Mouse (Mus musculus) layer of hippocampus, postnatal 36 days (tissue): ENCODE measurements around the gene Fads2. TPM values are rescaled to one million over a fixed set of nuclear protein-coding genes. Genes with fewer than 3 reads are reported as not detected.
"Not testable (repeated sequence)": the region's sequence is repeated elsewhere in the genome, so short reads cannot be mapped to it uniquely, and the experiment has no call there.

Source experiments
- DNase-seq, 2 experiments: peaks; one replicate each; pipeline ENCODE4 v3.0.0; 2022
- total RNA-seq, 2 experiments: library from RNA; stranded (reverse); gene quantifications; 2 replicates each; pipeline ENCODE4 v1.2.3; 2021

Fads2 gene
- total RNA-seq, result 100 to 1,000 TPM; 151 to 155 TPM

DNA sequence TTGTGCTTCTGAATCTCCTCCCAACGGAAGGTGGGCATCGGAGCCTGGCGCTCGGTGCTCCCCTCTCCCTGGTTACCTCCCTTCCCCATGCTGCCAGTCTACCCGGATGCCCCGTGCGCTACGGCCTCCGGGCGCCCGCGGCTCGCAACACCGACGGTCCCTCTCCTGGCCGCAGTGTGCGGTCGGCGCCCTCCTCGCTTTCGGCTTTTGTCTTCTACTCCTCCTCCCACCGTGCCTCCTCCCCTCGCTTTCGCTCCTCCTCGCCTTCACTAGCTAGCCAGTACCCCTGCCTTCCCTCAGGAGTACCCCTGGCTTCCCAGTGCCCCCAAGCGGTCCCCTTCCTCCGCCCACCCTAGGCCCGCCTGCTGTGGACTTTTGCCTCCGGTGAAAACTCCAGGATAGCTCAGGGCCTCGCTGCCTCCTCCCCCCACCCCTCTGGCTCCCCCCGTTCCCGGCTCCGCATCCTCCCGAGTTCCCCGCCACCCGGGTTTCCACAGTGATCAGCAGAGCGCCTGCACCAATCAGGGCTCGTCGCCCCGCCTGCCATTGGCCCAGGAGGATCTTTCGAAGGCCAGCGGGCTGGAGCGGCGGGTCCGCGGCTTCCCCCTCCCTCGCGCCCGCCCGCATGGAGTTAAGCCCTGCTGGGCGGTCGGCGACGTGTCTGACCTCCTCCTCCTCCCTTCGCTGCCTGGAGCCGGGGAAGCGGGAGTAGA is at the start of gene Fads2:
Gene Fads2 (minus strand): TSS at position 406 of the 713 bp plus-strand sequence.
- peak; percentile 91 for DNase-seq

DNA sequence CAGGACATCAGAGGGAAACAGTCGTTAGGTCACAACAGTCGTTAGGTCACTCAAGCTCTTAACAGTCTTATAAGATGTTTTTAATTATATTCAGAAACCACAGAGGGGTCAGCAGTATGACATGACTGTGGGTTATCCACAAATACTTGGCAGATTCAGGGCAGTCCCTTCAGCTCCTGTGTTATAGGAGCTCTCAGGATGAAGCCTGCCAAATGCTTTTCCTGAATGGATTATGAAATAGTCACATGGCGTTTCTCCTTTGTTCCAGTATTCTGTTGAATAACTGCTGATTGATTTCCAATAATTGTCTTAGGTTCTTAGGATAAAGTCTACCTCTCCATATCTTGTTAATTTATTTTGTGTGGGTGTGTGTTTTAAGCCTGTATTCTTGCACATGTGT is 47.6 kb upstream of the Fads2 start:
- DNase-seq, result no peak

DNA sequence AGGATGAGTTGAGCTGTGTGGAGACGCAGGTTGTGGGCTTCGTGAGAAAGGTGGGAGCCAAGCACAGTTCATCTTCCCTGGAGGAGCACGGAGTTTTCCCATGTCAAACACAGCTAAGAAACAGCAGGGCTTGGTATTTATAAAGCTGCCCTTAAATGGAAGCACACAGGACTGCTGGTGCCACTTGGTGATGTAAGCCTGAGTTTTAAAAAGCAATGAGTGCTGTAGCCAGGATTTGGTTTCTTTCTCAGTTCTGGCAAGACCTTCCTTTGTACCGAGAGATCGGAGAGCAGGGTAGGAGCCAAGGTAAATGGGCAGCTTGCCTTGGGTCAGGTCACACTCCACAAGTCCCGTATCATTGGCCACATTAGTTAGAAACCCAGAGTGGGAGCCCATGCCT is 47.0 kb upstream of the Fads2 start:
- DNase-seq, result no peak

DNA sequence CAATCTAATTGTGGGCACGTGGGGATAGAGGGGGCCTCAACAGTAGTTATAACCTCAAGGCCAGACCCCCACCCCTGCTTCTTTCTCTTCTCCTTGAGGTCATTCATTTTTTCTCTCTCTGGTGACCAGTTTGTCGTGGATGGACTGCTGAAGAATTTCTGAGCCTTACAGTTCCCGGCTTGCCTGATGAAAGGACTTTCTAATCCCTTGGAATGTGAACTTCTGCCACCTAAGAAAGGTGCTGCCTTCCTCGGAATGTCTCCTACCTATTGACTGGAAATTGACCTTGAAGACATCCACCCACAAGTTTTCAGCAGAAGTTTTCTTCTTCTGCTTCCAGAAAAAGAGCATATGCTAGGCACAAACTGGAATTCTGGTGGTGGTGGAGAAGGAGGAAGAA is 42.9 kb upstream of the Fads2 start:
- no peak for DNase-seq

DNA sequence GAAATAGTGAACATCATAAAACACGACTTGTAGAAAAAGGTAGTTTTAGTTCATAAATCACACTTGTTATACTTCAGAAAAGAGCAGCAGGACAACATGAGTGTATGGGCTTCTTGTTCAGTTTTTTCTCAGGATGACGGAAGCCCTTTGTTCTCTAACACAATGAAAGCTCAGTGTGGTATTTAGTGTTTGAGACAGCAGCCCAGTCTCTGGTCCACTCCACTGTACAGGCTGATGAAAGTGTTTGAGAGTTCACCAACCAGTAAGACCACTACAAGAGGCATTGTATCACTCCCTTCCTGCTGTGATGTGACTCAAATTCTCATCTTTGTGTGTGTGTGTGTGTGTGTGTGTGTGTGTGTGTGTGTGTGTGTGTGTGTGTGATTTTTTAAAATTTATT is 42.1 kb upstream of the Fads2 start:
- DNase-seq, result no peak

DNA sequence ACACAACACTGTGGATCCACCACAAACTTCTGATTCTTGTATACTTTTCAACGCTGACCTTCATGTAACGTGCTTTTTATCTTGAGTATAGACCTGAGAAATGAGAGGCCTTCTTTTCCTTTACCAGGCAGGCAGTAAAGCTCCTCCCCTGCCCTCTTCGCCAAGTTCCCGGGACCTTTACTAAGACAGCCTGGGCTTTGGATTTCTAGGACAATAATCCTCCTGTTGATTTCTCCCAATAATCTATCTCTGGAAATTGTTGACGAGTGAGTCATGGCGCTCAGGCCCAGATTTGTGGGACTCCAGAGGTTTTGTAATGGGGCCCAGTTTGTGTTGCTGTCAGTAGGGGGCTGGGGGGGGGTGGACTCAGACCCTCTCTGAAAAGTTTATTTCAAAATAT is 38.2 kb upstream of the Fads2 start:
- no peak for DNase-seq

DNA sequence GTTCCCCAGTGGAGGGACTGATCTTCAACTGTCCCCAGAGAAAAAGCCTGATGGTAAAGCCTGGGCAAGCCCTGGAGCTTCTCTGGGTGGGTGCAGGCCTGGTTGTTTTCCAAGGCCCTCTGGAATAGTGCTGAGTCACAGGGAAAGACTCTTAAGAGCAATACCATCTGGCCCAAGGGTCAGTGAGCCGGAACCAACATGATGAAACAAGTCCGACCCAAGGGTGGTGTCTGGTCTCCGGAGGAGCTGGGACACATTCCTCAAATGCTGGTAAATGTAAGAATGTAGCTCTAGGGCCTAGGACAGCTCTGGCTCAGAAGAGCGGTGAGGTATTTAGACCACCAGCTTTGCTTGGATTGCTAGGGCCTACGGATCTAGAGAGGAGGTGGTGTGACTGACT is 35.9 kb upstream of the Fads2 start:
- DNase-seq, result no peak

DNA sequence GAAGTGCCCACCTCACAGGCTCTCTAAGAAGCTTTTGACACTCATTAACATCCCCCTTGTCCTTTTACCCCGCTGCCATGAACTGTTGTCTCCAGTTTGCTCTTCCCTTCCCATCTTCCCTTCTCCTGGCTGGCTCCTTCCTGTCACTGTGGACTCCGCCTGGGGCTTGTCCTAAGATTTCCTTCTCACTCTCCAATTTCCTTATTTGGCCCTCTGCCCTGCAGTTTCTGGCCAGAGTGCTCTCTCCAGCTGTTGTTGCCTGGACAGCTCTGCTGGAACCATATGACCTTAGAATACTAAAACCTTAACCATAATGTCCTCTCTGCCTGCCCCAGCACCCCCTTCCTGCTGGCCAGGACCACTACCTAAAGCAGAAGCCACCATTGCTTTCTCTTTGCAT is 33.1 kb upstream of the Fads2 start:
- no peak for DNase-seq

DNA sequence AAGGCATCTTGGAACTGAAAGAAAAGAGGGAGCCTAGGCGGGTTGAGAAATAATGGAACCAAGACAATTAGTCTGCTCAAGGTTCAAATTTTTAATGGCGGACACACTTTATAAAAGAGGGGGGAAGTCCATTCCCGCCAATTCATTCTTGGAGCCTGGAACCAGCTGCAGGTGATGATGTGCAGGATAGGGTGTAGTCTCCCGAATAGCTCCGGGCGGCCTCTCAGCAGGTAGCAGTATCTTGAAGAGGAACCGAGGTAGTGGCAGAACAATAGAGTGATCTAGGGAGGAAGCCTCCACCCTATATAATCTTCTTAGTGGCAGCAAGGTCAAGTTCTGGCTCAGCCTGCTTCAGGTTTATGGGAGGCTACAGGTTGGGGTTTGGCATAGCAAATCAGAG is 28.0 kb upstream of the Fads2 start:
- not testable (repeated sequence) for DNase-seq

DNA sequence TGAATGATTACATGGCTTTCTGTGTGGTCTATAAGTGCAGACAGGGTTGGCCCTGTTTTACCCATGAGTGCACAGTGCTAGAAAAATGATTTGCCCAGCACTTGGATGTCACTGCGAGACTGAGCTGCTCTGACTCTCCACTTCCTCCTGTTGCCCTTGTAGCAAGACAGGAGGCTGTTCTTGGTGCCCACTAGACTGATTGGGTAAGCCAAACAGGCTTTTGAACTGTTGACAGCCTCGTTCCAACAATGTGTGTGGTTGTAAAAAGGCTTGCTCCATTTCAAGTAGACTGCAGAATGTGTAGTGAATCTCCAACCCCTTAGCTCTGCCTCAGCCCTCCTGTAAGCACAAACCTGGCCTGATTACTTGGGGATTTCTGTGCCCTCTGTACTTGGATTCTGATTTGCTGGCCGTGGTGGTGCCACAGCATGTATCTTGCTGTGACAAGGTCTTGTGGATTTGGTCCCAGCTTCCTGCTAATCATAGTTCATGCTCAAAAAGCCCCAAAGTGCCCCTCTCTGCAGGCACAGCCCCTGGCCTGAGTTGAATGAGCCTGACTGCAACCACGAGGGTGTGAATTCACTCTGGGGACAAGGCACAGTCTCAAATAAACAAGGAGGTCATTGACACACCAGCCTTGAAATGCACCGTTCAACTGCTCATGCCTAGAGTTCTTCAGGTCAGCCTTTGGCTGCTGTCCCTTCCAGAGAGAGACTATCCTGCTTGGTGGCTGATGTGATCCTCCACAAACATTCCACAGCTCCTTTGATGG is 25.1 kb upstream of the Fads2 start:
- DNase-seq, result no peak

DNA sequence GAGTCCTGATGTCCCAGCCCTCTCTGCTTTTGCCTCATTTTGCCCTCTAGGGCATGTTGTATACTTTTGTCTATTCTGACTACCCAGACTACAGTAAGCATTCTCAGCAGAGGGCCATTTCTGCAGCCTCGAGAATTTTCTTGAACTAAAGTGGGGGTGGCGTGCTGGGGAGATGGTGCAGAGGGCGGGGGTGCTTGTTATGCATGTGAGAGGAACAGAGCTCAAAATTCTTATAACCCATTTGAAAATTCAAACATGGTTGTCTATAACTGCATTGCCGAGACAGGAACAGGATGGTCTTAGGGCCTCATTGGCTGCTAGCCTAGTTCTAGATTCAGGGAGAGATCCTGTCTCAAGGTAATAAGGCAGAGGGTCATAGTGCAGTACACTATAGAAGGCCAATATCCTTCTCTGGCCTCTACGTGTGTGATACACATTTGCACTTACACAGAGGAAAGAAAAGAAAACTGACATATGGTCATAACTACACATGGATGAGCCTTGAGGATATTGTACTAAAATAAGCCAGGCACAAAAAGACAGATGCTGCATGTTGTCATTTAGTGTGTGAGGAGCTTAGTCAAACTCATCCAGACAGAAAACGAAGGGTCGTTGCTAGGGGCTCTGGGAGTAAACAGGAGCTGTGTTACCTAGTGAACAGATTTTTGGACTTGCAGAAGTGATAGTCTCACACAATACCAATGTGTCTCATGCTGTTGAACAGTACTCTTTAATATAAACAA is 22.5 kb upstream of the Fads2 start:
- no peak for DNase-seq

DNA sequence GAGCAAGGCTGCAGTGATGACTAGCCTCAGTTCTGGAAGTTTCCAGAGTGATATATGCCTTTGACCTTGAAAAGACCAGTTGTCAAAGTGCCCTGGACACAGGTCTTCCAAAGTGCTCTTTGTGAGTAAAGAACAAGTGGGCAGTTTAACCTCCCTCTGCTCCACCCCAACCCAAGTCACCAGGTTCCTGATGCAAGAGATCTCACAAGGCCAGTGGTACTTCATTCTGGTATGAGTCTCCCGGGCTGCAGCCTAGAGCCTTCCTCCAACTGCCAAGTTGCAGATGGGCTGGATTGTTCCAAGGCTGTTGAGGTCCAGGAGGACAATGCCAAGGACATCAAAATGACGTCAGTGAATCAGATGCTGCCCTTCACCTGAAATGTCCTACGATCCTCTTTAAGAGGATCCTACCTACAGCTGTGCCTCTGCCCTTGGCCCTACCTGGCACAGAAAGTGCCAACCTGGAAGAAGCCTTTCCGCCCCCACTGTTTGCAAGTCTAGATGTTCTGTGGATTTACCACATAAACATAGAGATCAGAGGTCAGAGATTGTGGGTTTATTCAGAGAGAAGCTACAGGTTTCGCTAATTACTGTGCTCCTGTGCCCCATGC is 20.6 kb upstream of the Fads2 start:
- no peak for DNase-seq

DNA sequence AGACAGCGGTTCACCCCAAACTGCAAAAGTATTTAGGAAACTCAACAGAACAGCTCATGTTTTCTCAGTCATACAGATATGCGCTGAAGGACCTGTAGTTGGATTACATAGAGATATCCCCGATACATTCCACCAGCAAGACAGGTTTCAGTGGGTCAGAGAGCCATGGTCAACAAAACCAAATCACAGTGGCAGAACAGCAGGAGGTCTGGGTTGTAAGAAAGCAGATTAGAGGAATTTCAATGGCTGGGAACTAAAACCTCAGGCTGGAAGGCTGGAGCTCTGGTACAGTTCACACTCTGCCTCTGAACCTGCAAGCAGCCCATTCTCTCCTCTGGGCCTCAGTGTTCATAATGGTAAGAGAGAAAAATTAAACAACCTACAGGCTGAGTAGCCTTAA is 15.1 kb upstream of the Fads2 start:
- DNase-seq, result no peak

DNA sequence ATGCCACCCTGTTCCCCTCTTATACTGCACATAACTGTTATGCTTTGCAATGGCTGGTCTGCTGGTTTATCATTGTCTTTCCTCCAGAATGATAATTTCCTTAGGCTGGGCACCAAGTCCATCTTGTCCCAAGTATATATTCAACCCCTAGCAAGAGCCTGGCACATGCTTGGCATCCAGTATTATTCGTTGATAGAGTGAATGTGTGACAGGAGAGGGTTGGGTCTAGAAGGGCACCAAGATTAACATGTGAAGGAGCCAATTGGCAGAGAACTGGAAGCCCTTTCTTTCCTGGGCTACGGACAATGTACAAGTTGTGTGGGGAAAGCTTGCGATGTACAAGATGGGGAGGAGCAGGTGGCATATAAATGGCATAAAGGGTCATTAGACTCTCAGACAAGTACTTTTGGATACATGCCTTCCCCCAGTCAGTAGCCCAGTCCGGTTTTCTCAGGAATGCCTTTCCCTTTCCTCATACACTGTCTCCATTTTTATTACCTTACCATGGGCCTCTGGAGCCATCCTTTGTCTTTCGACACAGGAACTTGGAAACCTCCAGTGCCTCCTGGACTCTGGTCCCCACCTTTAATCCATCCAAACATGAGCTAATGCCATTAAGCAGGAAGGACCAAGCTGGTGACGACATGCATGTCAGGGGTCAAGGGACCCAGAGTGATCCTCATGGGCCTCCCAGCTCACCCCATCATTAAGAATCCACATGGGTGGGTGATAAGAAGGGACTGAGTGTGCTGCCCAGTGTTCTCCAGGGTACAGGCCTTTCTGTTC is 14.0 kb upstream of the Fads2 start:
- no peak for DNase-seq

DNA sequence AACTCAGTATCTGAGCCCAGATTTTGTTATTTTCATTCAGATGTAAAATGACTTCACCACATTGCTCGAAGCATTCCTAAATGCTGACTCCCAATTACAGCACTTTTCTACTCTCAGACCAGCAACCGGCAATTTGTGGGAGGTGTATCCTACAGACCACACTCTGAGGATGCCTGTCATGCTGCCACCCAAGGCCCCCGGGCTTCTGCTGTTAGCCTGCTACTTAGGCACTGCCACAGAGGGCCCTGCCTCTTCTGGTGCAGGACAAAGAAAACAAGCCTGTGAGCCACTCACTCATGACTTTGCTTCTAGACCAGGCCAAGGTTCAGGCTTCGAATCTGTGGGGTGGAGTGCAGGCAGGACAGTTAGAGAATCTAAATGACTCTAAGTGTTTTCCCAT is 11.4 kb upstream of the Fads2 start:
- no peak for DNase-seq

DNA sequence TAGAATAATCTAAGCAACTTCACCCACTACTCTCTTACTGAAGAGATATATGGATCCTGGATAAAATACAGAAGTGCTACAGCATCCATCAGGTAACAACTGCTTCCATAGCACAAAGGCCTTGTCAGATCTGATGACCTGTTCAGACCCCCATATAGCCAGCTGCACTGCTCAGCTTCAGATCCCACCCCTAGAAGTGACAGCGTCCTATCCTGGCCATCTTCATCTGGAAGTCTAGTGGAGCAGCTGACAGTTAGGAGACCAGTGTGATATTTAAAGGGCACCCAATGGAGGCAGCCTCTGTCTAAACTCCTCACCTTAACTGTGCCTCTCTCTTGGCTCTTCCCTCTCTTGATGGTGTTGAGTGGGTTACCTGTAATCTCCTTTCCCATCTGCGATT is 7.1 kb upstream of the Fads2 start:
- no peak for DNase-seq

DNA sequence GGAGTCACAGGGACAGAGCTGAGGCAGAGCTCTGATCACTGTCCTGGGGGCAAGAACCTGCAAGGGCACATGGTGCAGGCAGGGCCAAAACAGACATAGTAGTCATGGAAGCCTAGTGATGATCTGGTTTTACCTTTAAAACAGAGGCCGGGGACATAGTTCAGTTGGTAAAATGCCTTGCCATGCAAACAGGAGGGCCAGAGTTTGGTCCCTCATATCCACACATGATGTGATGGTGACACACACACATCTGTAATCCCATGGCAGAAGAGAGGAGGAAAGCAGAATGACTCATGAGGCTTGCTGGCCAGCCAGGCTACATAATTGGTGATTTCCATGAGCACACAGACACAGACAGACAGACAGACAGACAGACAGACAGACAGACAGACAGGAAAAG is 6.6 kb upstream of the Fads2 start:
- no peak for DNase-seq

DNA sequence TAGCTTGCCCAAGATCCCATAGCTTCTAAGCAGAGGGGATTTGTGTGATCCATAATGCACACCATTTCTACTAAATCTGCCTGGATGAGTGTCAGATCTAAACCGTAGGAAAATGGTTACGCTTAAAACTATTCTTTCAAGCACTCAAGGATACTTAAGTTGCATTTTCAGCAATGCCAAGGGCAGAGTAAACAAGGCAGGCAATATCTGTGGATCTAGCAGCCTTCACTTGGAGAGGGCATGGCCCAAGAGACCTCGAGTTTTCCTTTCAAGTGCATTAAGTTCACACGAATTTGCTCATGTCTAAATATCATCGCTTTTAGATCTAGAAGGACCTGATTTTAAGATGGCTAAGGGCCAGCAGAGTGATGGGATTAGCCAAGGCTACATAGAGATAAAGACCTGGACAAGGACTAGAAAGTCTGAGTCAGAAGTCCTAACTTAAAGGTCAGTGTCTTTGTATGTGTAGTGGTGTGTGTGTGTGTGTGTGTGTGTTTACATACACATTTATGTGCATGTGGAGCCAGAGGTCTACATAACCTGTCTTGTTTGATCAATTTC is 5.6 kb upstream of the Fads2 start:
- DNase-seq, result no peak

DNA sequence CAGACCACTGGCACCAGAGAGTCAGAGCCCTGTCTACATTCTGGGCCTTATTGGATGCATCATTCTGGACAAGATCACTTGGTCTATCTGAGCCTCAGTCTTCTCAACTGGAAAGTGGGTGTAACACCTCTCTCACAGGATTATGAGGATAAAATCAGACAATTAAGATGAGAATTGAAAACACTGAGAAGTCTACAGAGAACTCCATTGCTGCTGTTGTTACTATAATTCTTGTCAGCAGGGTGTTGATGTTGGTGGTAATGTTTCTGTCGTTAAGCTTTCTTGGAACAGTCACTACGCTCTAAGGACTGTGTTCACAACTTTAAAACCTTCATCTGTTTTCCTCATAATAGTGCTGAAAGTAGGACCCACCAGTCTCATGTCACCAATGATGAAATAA is 5.1 kb upstream of the Fads2 start:
- DNase-seq, result no peak

DNA sequence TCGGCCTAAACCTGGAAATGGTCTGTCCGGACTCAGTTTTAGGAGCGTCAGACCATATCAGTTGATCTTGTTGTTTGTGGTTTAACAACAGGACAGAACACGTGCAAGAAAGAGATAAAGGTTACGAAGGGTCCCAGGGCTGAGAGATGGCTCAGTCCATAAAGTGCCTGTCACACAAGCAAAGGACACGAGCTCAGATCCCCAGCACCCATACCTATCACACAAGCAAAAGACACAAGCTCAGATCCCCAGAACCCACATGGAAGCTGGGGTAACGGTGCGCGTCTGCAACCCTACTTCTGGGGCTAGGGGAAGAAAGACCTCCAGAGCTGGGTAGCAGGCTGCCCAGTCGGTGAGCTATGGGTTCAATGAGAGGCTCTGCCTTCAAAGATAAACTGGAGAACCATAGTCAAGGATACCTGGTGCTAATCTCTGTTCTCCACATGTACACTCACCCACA is 3.5 kb upstream of the Fads2 start:
- DNase-seq, result no peak

DNA sequence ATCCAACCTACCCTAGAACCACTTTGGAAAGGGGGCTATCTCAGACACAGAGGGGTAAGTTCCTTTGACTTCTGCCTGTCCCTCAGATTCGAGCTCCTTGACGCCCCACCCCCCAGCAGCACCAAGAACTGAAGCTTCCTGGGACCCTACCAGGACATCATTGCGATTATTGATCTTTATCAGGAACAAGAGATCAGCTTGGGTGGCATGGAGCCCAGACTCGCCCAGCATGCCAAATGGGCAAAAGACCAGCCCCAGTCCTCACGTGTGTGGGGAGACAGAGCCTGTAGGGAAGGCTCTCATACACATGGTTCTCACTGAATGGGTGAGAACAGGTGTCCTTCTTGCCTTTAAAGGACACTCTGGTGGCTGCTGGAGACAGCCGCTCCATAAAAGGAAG is 2.7 kb upstream of the Fads2 start:
- DNase-seq, result no peak
